In genomic region chr8:120382436-120383203, GRCm38 (mm10) we compare ENCODE assay signal across 9 mouse cellular contexts.
DNase-seq lines count a peak whose midpoint lies in the region; ATAC-seq and TF ChIP-seq lines count a peak whose summit lies in the region.
"Had no signal": no experiment of that assay in that cellular context is flagged by ENCODE, and none has a peak within 500 bp of the region (broad histone marks: within the 10 kb centered on the region; RNA-seq: fewer than 3 reads in every experiment).

No protein-coding gene starts in this region.

- peaks cover 57% of the 10 kb centered on the region for H3K4me1 ChIP-seq in embryonic facial prominence, embryonic 13.5 days
- H3K4me1 ChIP-seq in heart, adult 2 months (ENCODE audit: control insufficient read depth, insufficient read depth, low read length): peaks cover 16% of the 10 kb centered on the region
- peaks cover 78% of the 10 kb centered on the region for H3K4me1 ChIP-seq in neural tube, embryonic 12.5 days

- H3K36me3 ChIP-seq in embryonic facial prominence, embryonic 13.5 days: no peaks in the 10 kb centered on the region
- no peaks in the 10 kb centered on the region for H3K36me3 ChIP-seq in heart, adult 2 months (ENCODE audit: control insufficient read depth, insufficient read depth, low read length)
- H3K36me3 ChIP-seq in neural tube, embryonic 12.5 days: no peaks in the 10 kb centered on the region
- H3K36me3 ChIP-seq: embryonic facial prominence, embryonic 12.5 days had no signal

- peak; percentile 84 to 86 for DNase-seq in adrenal gland, postnatal 36 days
- peak; percentile 86 to 91 for DNase-seq in heart, adult 2 months
- peak; percentile 65 for DNase-seq in kidney, adult 18-20 months
- peak; percentile 85 to 98 for DNase-seq in left cerebral cortex, postnatal 25 days (ENCODE audit: low spot score in 2 of 2)
- peak; percentile 64 for DNase-seq in urinary bladder, postnatal 25 days (ENCODE audit: low spot score)
- no peak for DNase-seq in thymus, postnatal 25 days

- WGBS in embryonic facial prominence, embryonic 13.5 days: 58% methylated on average over 19 of the region's 19 CpGs
- WGBS in heart, adult 2 months: 42% methylated on average over 19 of the region's 19 CpGs
- 63% methylated on average over 19 of the region's 19 CpGs for WGBS in neural tube, embryonic 12.5 days

- no peak for TF ChIP-seq POLR2A in heart, adult 2 months (IDR thresholded peaks at IDR 0.05; ENCODE audit: insufficient read depth, low read depth, low read length)

- no peaks in the 10 kb centered on the region for H3K9me3 ChIP-seq in embryonic facial prominence, embryonic 13.5 days
- H3K9me3 ChIP-seq in neural tube, embryonic 12.5 days: no peaks in the 10 kb centered on the region
- H3K9me3 ChIP-seq: embryonic facial prominence, embryonic 12.5 days had no signal

- H3K27ac ChIP-seq in embryonic facial prominence, embryonic 13.5 days: peak overlapping the region; percentile 82
- H3K27ac ChIP-seq in heart, adult 2 months: peak overlapping the region; percentile 38
- peak overlapping the region; percentile 70 for H3K27ac ChIP-seq in neural tube, embryonic 12.5 days
- H3K27ac ChIP-seq: embryonic facial prominence, embryonic 12.5 days had no signal

- no peaks in the 10 kb centered on the region for H3K79me2 ChIP-seq in heart, adult 2 months (replicated peaks; ENCODE audit: control insufficient read depth, insufficient read depth, low read length)

- TF ChIP-seq CTCF in heart, adult 2 months (IDR thresholded peaks at IDR 0.05): no peak

- intact Hi-C loops in heart, adult 2 months (cut with DNase I): no loop called here
- intact Hi-C loops in left cerebral cortex, postnatal 25 days (cut with DNase I): loop anchor here (1.0 to 5.0 kb wide), 5 partner anchors 30 to 154 kb away; no protein-coding TSS in a partner anchor

- 0 out of 2 replicates have a peak, but pooled peaks have one; percentile 21 for ATAC-seq in embryonic facial prominence, embryonic 13.5 days (ENCODE audit: insufficient number of reproducible peaks, insufficient read depth, low FRiP score, low TSS enrichment, low read depth)
- peak; percentile 71 for ATAC-seq in neural tube, embryonic 12.5 days (ENCODE audit: low FRiP score, low read depth)

- no peaks in the 10 kb centered on the region for H3K27me3 ChIP-seq in embryonic facial prominence, embryonic 13.5 days
- H3K27me3 ChIP-seq in heart, adult 2 months (ENCODE audit: control insufficient read depth, insufficient read depth, low read length): no peaks in the 10 kb centered on the region
- H3K27me3 ChIP-seq in neural tube, embryonic 12.5 days (replicated peaks): no peaks in the 10 kb centered on the region
- H3K27me3 ChIP-seq: embryonic facial prominence, embryonic 12.5 days had no signal

- H3K4me3 ChIP-seq in embryonic facial prominence, embryonic 13.5 days: no peak overlapping the region
- no peak overlapping the region for H3K4me3 ChIP-seq in heart, adult 2 months
- H3K4me3 ChIP-seq in neural tube, embryonic 12.5 days: no peak overlapping the region
- H3K4me3 ChIP-seq: embryonic facial prominence, embryonic 12.5 days had no signal

- peak; percentile 48; the same call in 1 of the 2 replicates for TF ChIP-seq EP300 in heart, adult 2 months (IDR thresholded peaks at IDR 0.05; ENCODE audit: insufficient read depth, low read depth, low read length)

- H3K4me2 ChIP-seq in embryonic facial prominence, embryonic 13.5 days: peak overlapping the region; percentile 14; the same call in 1 of the 2 replicates
- peak overlapping the region; percentile 16; the same call in 1 of the 2 replicates for H3K4me2 ChIP-seq in neural tube, embryonic 12.5 days (replicated peaks)
- H3K4me2 ChIP-seq: embryonic facial prominence, embryonic 12.5 days had no signal

- H3K9ac ChIP-seq in embryonic facial prominence, embryonic 13.5 days: peak overlapping the region; percentile 44; the same call in 1 of the 2 replicates
- H3K9ac ChIP-seq in heart, adult 2 months (ENCODE audit: low read depth, low read length): peak overlapping the region; percentile 29; the same call in 1 of the 2 replicates
- peak overlapping the region; percentile 26; the same call in 1 of the 2 replicates for H3K9ac ChIP-seq in neural tube, embryonic 12.5 days
- H3K9ac ChIP-seq: embryonic facial prominence, embryonic 12.5 days had no signal
